Mouse (Mus musculus) thymus, adult 2 months (tissue): ENCODE data around the gene Sfta2.

Experiments used
- CTCF ChIP-seq: fragments of 200-500 bp; IDR thresholded peaks from 2 replicates; pipeline ENCODE4 v1.5.1; 2012; ENCODE audit warnings: mild to moderate bottlenecking, control low read depth, low read length, moderate library complexity, borderline replicate concordance; ENCODE audit not compliant: control insufficient read depth, poor library complexity, insufficient read depth; ENCODE audit errors: extremely low read depth
- POLR2A ChIP-seq: fragments of 200-500 bp; IDR thresholded peaks from 2 replicates; pipeline ENCODE4 v1.6.1; 2012; ENCODE audit warnings: mild to moderate bottlenecking, low read length, control low read depth, moderate library complexity; ENCODE audit not compliant: control insufficient read depth, poor library complexity, insufficient read depth; ENCODE audit errors: extremely low read depth

DNA sequence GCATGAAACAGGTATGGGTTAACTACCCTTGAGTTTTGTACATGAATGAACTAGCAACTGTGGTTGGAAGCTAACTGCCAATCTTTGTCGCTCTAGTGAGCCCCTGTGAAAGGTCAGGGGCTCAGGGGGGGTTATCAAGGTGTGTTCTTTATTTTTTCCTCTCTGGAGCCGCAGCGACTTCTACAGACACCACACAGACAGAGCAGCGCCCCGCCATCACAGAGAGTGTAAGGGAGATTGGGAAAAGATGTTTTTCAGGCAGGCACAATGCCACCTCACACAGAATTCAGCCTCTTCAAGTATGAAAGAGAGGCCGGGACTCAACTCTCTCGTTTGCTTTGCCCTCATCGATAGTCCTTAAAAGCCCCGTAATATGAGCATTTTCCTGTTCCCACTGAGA lies 9.2 kb upstream of the Sfta2 start:
- TF ChIP-seq POLR2A, result no peak
- no peak for TF ChIP-seq CTCF
